Mouse (Mus musculus): ENCODE measurements around the gene Vmn2r90. TPM values are rescaled to one million over a fixed set of nuclear protein-coding genes. Genes with fewer than 3 reads are reported as not detected.
"Not testable (repeated sequence)": the region's sequence is repeated elsewhere in the genome, so short reads cannot be mapped to it uniquely, and the experiment has no call there.

Vmn2r90 gene
- total and polyA plus RNA-seq, 3 experiments, result not detected

DNA sequence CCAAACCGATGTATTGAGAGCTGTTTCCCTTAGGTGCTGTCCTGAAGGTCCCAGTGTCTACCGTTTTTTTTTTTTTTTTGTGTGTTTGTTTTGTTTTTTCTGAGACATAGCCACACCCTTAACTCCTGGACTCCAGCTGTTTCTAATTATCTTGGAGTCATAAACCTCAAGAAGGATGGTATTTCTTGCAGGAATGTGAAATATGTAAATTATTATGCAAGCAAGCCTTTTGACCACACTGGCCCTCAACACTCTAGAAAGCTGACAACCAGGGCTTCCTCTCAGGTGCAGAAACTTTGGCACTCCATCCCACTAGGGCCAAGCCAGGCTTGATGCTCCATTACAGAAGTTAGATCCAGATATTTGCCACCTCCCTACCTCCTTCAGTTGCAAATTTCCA is 12.9 kb upstream of the Vmn2r90 start:
- TF ChIP-seq TCF12 (IDR thresholded peaks at IDR 0.05; ENCODE audit: low read depth, low read length) (no peak), JUND (IDR thresholded peaks at IDR 0.05; ENCODE audit: low read depth, low read length) (no peak), CTCF (IDR thresholded peaks at IDR 0.05 in 2 of 3, conservative IDR thresholded peaks at IDR 0.05 in 1 of 3; ENCODE audit: control insufficient read depth in 1 of 3, insufficient read depth in 1 of 3, low read depth in 2 of 3, low read length in 3 of 3, poor library complexity in 1 of 3, severe bottlenecking in 1 of 3) (no peak), POLR2AphosphoS5 (IDR thresholded peaks at IDR 0.05; ENCODE audit: borderline replicate concordance, low read depth, low read length) (no peak), POLR2A (IDR thresholded peaks at IDR 0.05; ENCODE audit: control insufficient read depth in 1 of 2, insufficient read depth in 1 of 2, low read depth in 1 of 2, low read length in 2 of 2, poor library complexity in 1 of 2) (no peak), UBTF (IDR thresholded peaks at IDR 0.05; ENCODE audit: borderline replicate concordance, insufficient read depth, low read depth, low read length) (no peak), ZMIZ1 (IDR thresholded peaks at IDR 0.05; ENCODE audit: low read depth, low read length) (no peak), USF1 (IDR thresholded peaks at IDR 0.05; ENCODE audit: low read depth, low read length) (no peak), CHD1 (IDR thresholded peaks at IDR 0.05; ENCODE audit: low read depth, low read length) (no peak), MAFK (IDR thresholded peaks at IDR 0.05; ENCODE audit: borderline replicate concordance, low read depth, low read length) (no peak), ZC3H11A (IDR thresholded peaks at IDR 0.05; ENCODE audit: low read depth, low read length) (no peak), MAX (IDR thresholded peaks at IDR 0.05; ENCODE audit: low read length) (no peak)
- Histone ChIP-seq H3K27ac (ENCODE audit: control insufficient read depth, low read depth, low read length) (no peak overlapping the region), H3K4me3 (ENCODE audit: control insufficient read depth in 1 of 2, insufficient read depth in 1 of 2, low read depth in 2 of 2, low read length in 2 of 2) (no peak overlapping the region), H3K27me3 (ENCODE audit: control insufficient read depth in 1 of 2, insufficient read depth in 2 of 2, low read length in 2 of 2) (no peaks in the 10 kb centered on the region), H3K4me1 (ENCODE audit: control insufficient read depth in 1 of 2, insufficient read depth in 2 of 2, low read length in 2 of 2) (no peaks in the 10 kb centered on the region), H3K36me3 (ENCODE audit: control insufficient read depth in 1 of 2, insufficient read depth in 2 of 2, low read length in 2 of 2) (no peaks in the 10 kb centered on the region), H3K9me3 (replicated peaks; ENCODE audit: insufficient read depth, low read length) (no peaks in the 10 kb centered on the region), H3K9ac (ENCODE audit: control insufficient read depth, low read depth, low read length, poor library complexity, severe bottlenecking) (no peak overlapping the region), H3K79me2 (ENCODE audit: control insufficient read depth, insufficient read depth, low read length, poor library complexity) (no peaks in the 10 kb centered on the region)
- no peak for DNase-seq (ENCODE audit: low read depth, low spot score)

DNA sequence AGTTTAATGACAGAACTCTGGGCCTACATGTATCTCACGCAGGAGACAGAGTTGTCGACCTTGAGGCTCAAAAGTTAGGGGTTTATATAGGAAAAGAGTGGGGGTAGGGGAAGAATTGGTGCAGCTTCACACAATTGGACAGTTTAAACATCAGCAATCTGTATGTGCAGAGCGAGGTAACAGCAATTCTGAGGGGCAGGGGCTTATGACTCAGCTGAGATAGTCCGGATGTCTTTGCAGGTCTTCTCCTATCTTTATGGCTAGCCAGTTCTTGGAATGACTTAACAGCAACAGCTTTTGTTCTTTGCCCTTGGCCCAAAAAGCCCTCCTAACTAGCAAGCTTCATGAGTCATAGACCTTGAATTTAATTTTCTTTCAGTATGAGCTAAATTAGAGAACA is 28.8 kb downstream of the Vmn2r90 start:
- not testable (repeated sequence) for H3K27ac ChIP-seq (ENCODE audit: control insufficient read depth, low read depth, low read length); H3K4me3 ChIP-seq (ENCODE audit: control insufficient read depth in 1 of 2, insufficient read depth in 1 of 2, low read depth in 2 of 2, low read length in 2 of 2); H3K27me3 ChIP-seq (ENCODE audit: control insufficient read depth in 1 of 2, insufficient read depth in 2 of 2, low read length in 2 of 2); H3K79me2 ChIP-seq (ENCODE audit: control insufficient read depth, insufficient read depth, low read length, poor library complexity); H3K36me3 ChIP-seq (ENCODE audit: control insufficient read depth in 1 of 2, insufficient read depth in 2 of 2, low read length in 2 of 2); H3K9ac ChIP-seq (ENCODE audit: control insufficient read depth, low read depth, low read length, poor library complexity, severe bottlenecking); H3K4me1 ChIP-seq (ENCODE audit: control insufficient read depth in 1 of 2, insufficient read depth in 2 of 2, low read length in 2 of 2); DNase-seq (ENCODE audit: low read depth, low spot score); H3K9me3 ChIP-seq (replicated peaks; ENCODE audit: insufficient read depth, low read length)

DNA sequence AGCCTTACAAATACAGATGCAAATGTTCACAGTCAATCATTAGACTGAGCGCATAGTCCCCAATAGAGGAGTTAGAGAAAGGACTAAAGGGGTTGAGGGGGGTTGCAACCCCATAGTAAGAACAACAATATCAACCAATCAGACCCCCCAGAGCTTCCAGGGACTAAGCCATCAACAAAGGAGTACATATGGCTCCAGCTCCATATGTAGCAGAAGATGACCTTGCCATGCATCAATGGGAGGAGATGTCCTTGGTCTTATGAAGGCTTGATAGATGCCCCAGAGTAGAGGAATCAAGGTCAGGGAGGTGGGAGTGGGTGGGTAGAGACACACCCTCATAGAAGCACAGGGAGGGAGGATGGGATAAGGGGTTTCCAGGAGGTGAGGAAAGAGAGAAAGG is 35.1 kb downstream of the Vmn2r90 start:
- DNase-seq (ENCODE audit: low read depth, low spot score), result no peak
- H3K27ac ChIP-seq (ENCODE audit: control insufficient read depth, low read depth, low read length), result no peak overlapping the region
- no peak overlapping the region for H3K4me3 ChIP-seq (ENCODE audit: control insufficient read depth in 1 of 2, insufficient read depth in 1 of 2, low read depth in 2 of 2, low read length in 2 of 2)
- no peaks in the 10 kb centered on the region for H3K79me2 ChIP-seq (ENCODE audit: control insufficient read depth, insufficient read depth, low read length, poor library complexity)
- H3K9me3 ChIP-seq (replicated peaks; ENCODE audit: insufficient read depth, low read length), result no peaks in the 10 kb centered on the region
- H3K9ac ChIP-seq (ENCODE audit: control insufficient read depth, low read depth, low read length, poor library complexity, severe bottlenecking), result no peak overlapping the region
- no peak for TF ChIP-seq SMC3 (IDR thresholded peaks at IDR 0.05; ENCODE audit: low read depth, low read length)
- no peak for TF ChIP-seq POLR2A (IDR thresholded peaks at IDR 0.05; ENCODE audit: control insufficient read depth in 1 of 2, insufficient read depth in 1 of 2, low read depth in 1 of 2, low read length in 2 of 2, poor library complexity in 1 of 2)
- no peak for TF ChIP-seq GATA1 (IDR thresholded peaks at IDR 0.05; ENCODE audit: low read depth, low read length)
- TF ChIP-seq TCF12 (IDR thresholded peaks at IDR 0.05; ENCODE audit: low read depth, low read length), result no peak
- no peaks in the 10 kb centered on the region for H3K36me3 ChIP-seq (ENCODE audit: control insufficient read depth in 1 of 2, insufficient read depth in 2 of 2, low read length in 2 of 2)
- H3K4me1 ChIP-seq (ENCODE audit: control insufficient read depth in 1 of 2, insufficient read depth in 2 of 2, low read length in 2 of 2), result no peaks in the 10 kb centered on the region
- H3K27me3 ChIP-seq (ENCODE audit: control insufficient read depth in 1 of 2, insufficient read depth in 2 of 2, low read length in 2 of 2), result no peaks in the 10 kb centered on the region

DNA sequence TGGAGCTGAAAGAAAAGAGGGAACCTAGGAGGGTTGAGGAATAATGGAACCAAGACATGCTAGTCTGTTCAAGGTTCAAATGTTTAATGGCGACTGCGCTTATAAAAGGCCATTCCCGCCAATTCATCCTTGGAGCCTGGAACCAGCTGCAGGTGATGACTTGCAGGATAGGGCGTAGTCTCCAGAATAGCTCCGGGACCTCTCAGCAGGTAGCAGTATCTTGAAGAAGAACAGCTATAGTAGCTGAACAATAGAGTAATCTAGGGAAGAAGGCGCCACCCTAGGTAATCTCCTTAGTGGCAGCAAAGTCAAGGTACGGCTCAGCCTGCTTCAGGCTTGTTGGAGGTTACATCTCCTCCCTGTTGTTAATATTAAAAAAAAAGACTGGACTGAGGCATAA is 35.8 kb downstream of the Vmn2r90 start:
- not testable (repeated sequence) for H3K9me3 ChIP-seq (replicated peaks; ENCODE audit: insufficient read depth, low read length); H3K4me1 ChIP-seq (ENCODE audit: control insufficient read depth in 1 of 2, insufficient read depth in 2 of 2, low read length in 2 of 2); H3K36me3 ChIP-seq (ENCODE audit: control insufficient read depth in 1 of 2, insufficient read depth in 2 of 2, low read length in 2 of 2); H3K9ac ChIP-seq (ENCODE audit: control insufficient read depth, low read depth, low read length, poor library complexity, severe bottlenecking); H3K4me3 ChIP-seq (ENCODE audit: control insufficient read depth in 1 of 2, insufficient read depth in 1 of 2, low read depth in 2 of 2, low read length in 2 of 2); H3K79me2 ChIP-seq (ENCODE audit: control insufficient read depth, insufficient read depth, low read length, poor library complexity); H3K27ac ChIP-seq (ENCODE audit: control insufficient read depth, low read depth, low read length); DNase-seq (ENCODE audit: low read depth, low spot score); H3K27me3 ChIP-seq (ENCODE audit: control insufficient read depth in 1 of 2, insufficient read depth in 2 of 2, low read length in 2 of 2)

DNA sequence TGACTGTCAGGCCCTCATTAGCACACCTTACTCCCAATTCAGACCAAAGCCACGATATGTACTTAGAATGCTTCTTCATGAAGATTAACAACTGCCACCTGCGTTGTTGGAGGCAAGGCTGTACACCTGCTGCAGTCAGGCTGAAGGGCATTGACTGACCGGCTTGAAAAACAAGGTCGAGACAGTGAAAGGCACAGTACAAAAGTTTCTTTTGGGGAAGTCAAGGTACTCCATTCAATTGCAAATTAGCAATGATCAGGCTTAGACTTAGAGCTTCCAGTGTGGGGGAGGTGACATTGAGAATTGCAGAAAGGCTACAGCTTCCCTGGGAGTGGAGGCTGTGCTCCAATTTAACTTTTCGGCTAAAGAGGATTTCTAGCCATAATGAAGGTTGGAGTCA is 36.4 kb downstream of the Vmn2r90 start:
- H3K36me3 ChIP-seq (ENCODE audit: control insufficient read depth in 1 of 2, insufficient read depth in 2 of 2, low read length in 2 of 2); H3K27ac ChIP-seq (ENCODE audit: control insufficient read depth, low read depth, low read length); H3K4me1 ChIP-seq (ENCODE audit: control insufficient read depth in 1 of 2, insufficient read depth in 2 of 2, low read length in 2 of 2); DNase-seq (ENCODE audit: low read depth, low spot score); H3K4me3 ChIP-seq (ENCODE audit: control insufficient read depth in 1 of 2, insufficient read depth in 1 of 2, low read depth in 2 of 2, low read length in 2 of 2); H3K9ac ChIP-seq (ENCODE audit: control insufficient read depth, low read depth, low read length, poor library complexity, severe bottlenecking); H3K9me3 ChIP-seq (replicated peaks; ENCODE audit: insufficient read depth, low read length); H3K79me2 ChIP-seq (ENCODE audit: control insufficient read depth, insufficient read depth, low read length, poor library complexity); H3K27me3 ChIP-seq (ENCODE audit: control insufficient read depth in 1 of 2, insufficient read depth in 2 of 2, low read length in 2 of 2): not testable (repeated sequence)
